8 mouse cellular contexts compared by ENCODE assay signal in the genomic region with DNA sequence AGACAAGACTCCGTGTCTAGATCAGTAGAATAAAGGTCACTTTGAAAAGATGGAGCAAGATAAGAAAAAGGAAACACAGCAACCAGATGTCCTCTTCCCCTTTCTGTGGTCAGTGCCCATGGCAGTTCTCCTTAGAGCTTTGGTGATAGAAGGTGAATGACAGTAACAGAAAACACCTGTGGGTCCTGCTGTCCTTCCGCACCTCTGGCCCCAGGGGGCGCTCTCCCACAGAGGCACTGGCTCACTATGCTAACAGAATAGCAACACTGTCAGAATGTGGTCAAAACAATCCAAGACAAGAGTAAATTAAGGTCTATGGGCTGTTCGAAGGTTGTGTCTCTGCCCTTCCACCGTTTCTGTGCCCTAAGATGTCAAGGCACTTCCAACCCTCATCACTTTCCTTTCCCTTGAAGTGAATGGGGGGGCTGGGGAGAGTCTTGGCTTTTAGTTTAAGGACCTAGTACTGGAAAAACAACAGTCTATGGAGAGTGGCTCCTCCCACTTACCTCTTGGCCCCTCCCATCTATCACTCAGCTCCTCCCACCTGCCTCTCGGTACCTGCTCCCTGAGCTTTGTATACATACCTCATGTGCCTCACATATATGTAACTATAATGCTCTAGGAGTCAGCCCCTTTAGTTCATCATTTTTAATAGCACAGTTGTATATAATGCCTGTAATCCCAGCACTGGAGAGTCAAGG.
DNase-seq lines count a peak whose midpoint lies in the region; ATAC-seq and TF ChIP-seq lines count a peak whose summit lies in the region.

No protein-coding gene starts in this region.

- no peak overlapping the region for H3K27ac ChIP-seq in small intestine, adult 2 months (ENCODE audit: insufficient read depth, low read depth, low read length)
- H3K27ac ChIP-seq in midbrain, embryonic 16.5 days (ENCODE audit: low read length), result no peak overlapping the region

- peaks cover 2% of the 10 kb centered on the region; the same call in 1 of the 2 replicates for H3K4me1 ChIP-seq in small intestine, adult 2 months (ENCODE audit: control insufficient read depth, insufficient read depth, insufficient read length, low read length)
- peaks cover 6% of the 10 kb centered on the region; the same call in 1 of the 2 replicates for H3K4me1 ChIP-seq in midbrain, embryonic 16.5 days (ENCODE audit: control insufficient read depth, insufficient read depth, low read length)

- H3K36me3 ChIP-seq in small intestine, adult 2 months (ENCODE audit: control insufficient read depth, insufficient read depth, low read length), result no peaks in the 10 kb centered on the region
- no peaks in the 10 kb centered on the region for H3K36me3 ChIP-seq in midbrain, embryonic 16.5 days (ENCODE audit: control insufficient read depth, insufficient read depth, low read length)

- no peak overlapping the region for H3K9ac ChIP-seq in midbrain, embryonic 16.5 days (ENCODE audit: low read depth, low read length)

- H3K4me3 ChIP-seq in small intestine, adult 2 months (ENCODE audit: low read depth, low read length), result no peak overlapping the region
- H3K4me3 ChIP-seq in midbrain, embryonic 16.5 days (ENCODE audit: low read depth, low read length), result no peak overlapping the region

- intact Hi-C loops in heart, postnatal 14 days (cut with DNase I), result loop anchor here (10.0 kb wide), 1 partner anchor 473 kb away; no protein-coding TSS in a partner anchor

- peak; percentile 64; the same call in 1 of the 2 replicates for TF ChIP-seq CTCF in small intestine, adult 2 months (IDR thresholded peaks at IDR 0.05; ENCODE audit: extremely low read depth, insufficient read length, insufficient replicate concordance, low read depth, low read length)

- H3K4me2 ChIP-seq in midbrain, embryonic 16.5 days (ENCODE audit: low read length), result no peak overlapping the region

- WGBS in small intestine, adult 2 months, result 42% methylated on average over 6 of the region's 6 CpGs
- 66% methylated on average over 6 of the region's 6 CpGs for WGBS in midbrain, embryonic 16.5 days

- no peaks in the 10 kb centered on the region for H3K9me3 ChIP-seq in midbrain, embryonic 16.5 days (replicated peaks; ENCODE audit: control insufficient read depth, low read length, poor library complexity, severe bottlenecking)

- TF ChIP-seq POLR2A in small intestine, adult 2 months (IDR thresholded peaks at IDR 0.05; ENCODE audit: low read depth, low read length), result no peak

- peak; percentile 29 to 43 for DNase-seq in heart, postnatal 14 days
- DNase-seq in heart, adult 8-10 months (ENCODE audit: low spot score), result no peak
- peak; percentile 68 for DNase-seq in CD4-positive helper T cell, adult 2 months (ENCODE audit: low read depth, low spot score)
- DNase-seq in kidney, postnatal 14 days, result peak; percentile 8
- no peak for DNase-seq in adipocyte (ENCODE audit: low spot score)

- no peaks in the 10 kb centered on the region for H3K27me3 ChIP-seq in small intestine, adult 2 months (ENCODE audit: control insufficient read depth, insufficient read depth, low read length)
- no peaks in the 10 kb centered on the region for H3K27me3 ChIP-seq in midbrain, embryonic 16.5 days (ENCODE audit: control insufficient read depth, insufficient read depth, low read depth, low read length)

- ATAC-seq in activated CD4-positive, CD25-positive, alpha-beta regulatory T cell, adult 4 months, result peak; percentile 34
- ATAC-seq in midbrain, embryonic 16.5 days, result no peak

Comparison
In these comparisons a context has a peak if more than half of its experiments do, and no peak if none do; other contexts are left out.
1. DNase-seq: peak in heart, postnatal 14 days (2 of 2), CD4-positive helper T cell, adult 2 months (single experiment) and kidney, postnatal 14 days (single experiment); none in heart, adult 8-10 months (single experiment) and adipocyte (single experiment).